Mouse (Mus musculus): Measurements from ENCODE around the gene Defb22. TPM values are rescaled to one million over a fixed set of nuclear protein-coding genes. Genes with fewer than 3 reads are reported as not detected.

Defb22 gene
- polyA plus RNA-seq, 1 experiment from 2014 or later = not detected

DNA sequence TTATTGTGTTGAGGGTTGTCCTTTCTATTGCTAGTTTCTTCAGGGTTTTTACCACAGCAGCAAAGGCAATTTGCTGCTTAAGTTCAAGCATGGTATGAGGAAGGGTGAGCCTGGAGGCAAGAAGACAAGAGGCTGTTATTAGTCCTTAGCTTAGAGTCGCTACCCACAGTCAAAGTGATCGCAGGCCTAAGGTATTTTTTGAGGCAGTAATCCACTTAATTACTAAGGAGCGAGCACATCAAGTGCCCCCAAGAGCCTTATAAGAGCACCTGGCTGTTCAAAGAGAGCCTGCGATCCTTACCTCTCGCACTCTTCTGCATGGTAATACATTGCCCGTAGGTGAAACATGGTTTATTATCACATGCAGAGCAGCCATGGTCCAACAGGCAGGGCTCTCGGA lies 8.2 kb downstream of the Defb22 start:
- H3K36me3 ChIP-seq (ENCODE audit: control insufficient read depth, insufficient read depth, low read length) = no peaks in the 10 kb centered on the region
- H3K27ac ChIP-seq (ENCODE audit: low read length) = no peak overlapping the region
- H3K9me3 ChIP-seq (ENCODE audit: control insufficient read depth, low read length) = no peaks in the 10 kb centered on the region
- 89% methylated on average over 7 of the region's 7 CpGs for WGBS
- no peak for ATAC-seq
- no peak overlapping the region for H3K4me2 ChIP-seq (ENCODE audit: low read depth, low read length)
- no peak overlapping the region for H3K9ac ChIP-seq (ENCODE audit: low read depth, low read length)
- no peaks in the 10 kb centered on the region for H3K27me3 ChIP-seq (replicated peaks; ENCODE audit: control insufficient read depth, insufficient read depth, low read length)
- H3K4me3 ChIP-seq (ENCODE audit: low read length) = no peak overlapping the region
- no peaks in the 10 kb centered on the region for H3K4me1 ChIP-seq (ENCODE audit: control insufficient read depth, insufficient read depth, low read length)

DNA sequence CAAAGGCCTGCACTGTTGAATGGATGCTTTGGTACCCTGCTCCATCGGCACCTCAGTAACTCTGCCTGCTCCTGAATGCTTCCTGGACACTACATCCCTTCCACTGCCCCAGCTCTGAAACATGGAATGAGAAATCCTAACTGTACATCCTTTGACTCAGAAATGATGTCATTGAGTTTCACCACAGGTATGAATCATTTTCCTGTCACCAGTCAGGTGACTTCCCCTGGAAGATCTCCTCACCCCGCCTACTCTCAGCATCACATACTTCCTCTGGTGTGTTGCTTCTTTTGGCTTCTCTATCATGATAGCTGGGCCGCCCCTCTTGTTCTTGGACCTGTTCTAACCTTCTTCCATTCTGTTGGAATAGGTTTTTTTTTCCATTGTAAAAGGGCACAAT lies 9.1 kb downstream of the Defb22 start:
- WGBS = 84% methylated on average over 3 of the region's 3 CpGs
- Histone ChIP-seq H3K4me3 (ENCODE audit: low read length) (no peak overlapping the region), H3K4me2 (ENCODE audit: low read depth, low read length) (no peak overlapping the region), H3K4me1 (ENCODE audit: control insufficient read depth, insufficient read depth, low read length) (no peaks in the 10 kb centered on the region), H3K27me3 (replicated peaks; ENCODE audit: control insufficient read depth, insufficient read depth, low read length) (no peaks in the 10 kb centered on the region), H3K27ac (ENCODE audit: low read length) (no peak overlapping the region), H3K9ac (ENCODE audit: low read depth, low read length) (no peak overlapping the region), H3K36me3 (ENCODE audit: control insufficient read depth, insufficient read depth, low read length) (no peaks in the 10 kb centered on the region), H3K9me3 (ENCODE audit: control insufficient read depth, low read length) (no peaks in the 10 kb centered on the region)
- no peak for ATAC-seq

DNA sequence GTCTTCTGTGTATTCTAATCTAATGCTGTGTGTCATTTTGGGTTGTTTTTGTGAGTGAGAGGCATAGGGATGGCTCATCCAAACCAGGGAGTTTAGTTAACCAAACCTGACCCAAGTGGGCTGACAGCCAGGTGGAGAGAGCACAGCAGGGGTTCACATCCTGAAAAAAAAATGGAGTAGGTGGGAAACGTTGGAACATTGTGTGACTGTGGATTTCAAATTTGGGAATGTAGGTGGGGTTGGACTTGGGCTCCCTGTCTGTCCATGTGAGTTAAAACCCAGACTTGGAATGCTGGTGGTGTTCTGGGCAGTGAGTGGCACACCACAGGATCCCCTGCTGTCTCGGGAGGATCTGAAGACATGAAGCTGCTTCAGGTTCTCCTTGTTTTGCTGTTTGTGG lies 13.2 kb downstream of the Defb22 start, which contains the start of gene Defb20:
TSS of gene Defb20 (plus strand) at position 301 of the 400 bp plus-strand sequence.
- no peak within 1 kb of the TSS for H3K27ac ChIP-seq (ENCODE audit: low read length)
- H3K4me3 ChIP-seq (ENCODE audit: low read length) = no peak within 1 kb of the TSS
- H3K9me3 ChIP-seq (ENCODE audit: control insufficient read depth, low read length) = no peaks in the 10 kb centered on the region
- H3K4me1 ChIP-seq (ENCODE audit: control insufficient read depth, insufficient read depth, low read length) = no peaks in the 10 kb centered on the region
- 51% methylated on average over 2 of the region's 2 CpGs for WGBS
- ATAC-seq = no peak
- no peaks in the 10 kb centered on the region for H3K36me3 ChIP-seq (ENCODE audit: control insufficient read depth, insufficient read depth, low read length)
- no peak within 1 kb of the TSS for H3K9ac ChIP-seq (ENCODE audit: low read depth, low read length)
- H3K27me3 ChIP-seq (replicated peaks; ENCODE audit: control insufficient read depth, insufficient read depth, low read length) = no peaks in the 10 kb centered on the region
- no peak within 1 kb of the TSS for H3K4me2 ChIP-seq (ENCODE audit: low read depth, low read length)

DNA sequence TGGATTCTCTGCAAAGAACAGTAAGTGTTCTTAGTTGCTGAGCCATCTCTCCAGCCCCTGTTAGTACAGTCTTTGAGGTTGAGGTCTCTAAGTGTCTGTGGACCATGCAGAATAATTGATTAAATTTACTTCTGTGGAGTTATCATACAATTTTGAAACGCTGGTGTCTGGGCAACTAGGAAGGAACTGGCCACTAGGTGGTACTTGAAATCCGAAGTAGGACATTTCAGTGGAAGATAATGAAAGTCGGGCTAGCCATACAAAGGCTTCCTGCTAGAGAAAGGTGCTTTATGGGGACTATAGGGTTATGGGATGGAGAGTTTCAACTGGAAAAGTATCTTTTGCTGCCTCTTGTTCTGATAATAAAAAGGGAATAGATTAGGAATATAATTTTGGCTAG lies 17.5 kb downstream of the Defb22 start:
- Histone ChIP-seq H3K4me3 (ENCODE audit: low read length) (no peak overlapping the region), H3K4me1 (ENCODE audit: control insufficient read depth, insufficient read depth, low read length) (no peaks in the 10 kb centered on the region), H3K9me3 (ENCODE audit: control insufficient read depth, low read length) (no peaks in the 10 kb centered on the region), H3K27me3 (replicated peaks; ENCODE audit: control insufficient read depth, insufficient read depth, low read length) (no peaks in the 10 kb centered on the region), H3K27ac (ENCODE audit: low read length) (no peak overlapping the region), H3K4me2 (ENCODE audit: low read depth, low read length) (no peak overlapping the region), H3K9ac (ENCODE audit: low read depth, low read length) (no peak overlapping the region), H3K36me3 (ENCODE audit: control insufficient read depth, insufficient read depth, low read length) (no peaks in the 10 kb centered on the region)
- 32% methylated on average over 3 of the region's 3 CpGs for WGBS
- no peak for ATAC-seq

DNA sequence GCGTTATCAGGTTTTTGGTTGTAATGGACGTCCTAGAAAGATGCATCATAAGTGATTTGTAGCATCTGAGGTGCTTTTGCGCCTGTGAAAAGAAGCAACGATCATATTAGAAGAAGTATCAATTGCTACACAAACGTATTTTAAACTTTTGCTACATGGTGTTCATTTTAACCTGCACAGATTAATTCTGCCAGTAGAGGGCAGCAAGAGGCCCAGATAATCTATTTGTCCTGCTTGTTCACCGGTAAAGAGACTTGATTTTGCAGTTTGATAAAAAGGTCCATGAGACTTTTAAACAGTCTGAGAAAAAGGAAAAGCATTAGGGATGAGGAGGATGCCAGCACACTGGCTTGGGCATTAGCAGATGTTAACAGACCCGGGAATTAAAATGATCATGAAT lies 19.0 kb downstream of the Defb22 start:
- H3K9me3 ChIP-seq (ENCODE audit: control insufficient read depth, low read length) = no peaks in the 10 kb centered on the region
- 34% methylated on average over 7 of the region's 7 CpGs for WGBS
- no peak overlapping the region for H3K9ac ChIP-seq (ENCODE audit: low read depth, low read length)
- H3K27me3 ChIP-seq (replicated peaks; ENCODE audit: control insufficient read depth, insufficient read depth, low read length) = no peaks in the 10 kb centered on the region
- ATAC-seq = no peak
- H3K4me1 ChIP-seq (ENCODE audit: control insufficient read depth, insufficient read depth, low read length) = no peaks in the 10 kb centered on the region
- H3K36me3 ChIP-seq (ENCODE audit: control insufficient read depth, insufficient read depth, low read length) = no peaks in the 10 kb centered on the region
- H3K4me2 ChIP-seq (ENCODE audit: low read depth, low read length) = no peak overlapping the region
- no peak overlapping the region for H3K4me3 ChIP-seq (ENCODE audit: low read length)
- no peak overlapping the region for H3K27ac ChIP-seq (ENCODE audit: low read length)

DNA sequence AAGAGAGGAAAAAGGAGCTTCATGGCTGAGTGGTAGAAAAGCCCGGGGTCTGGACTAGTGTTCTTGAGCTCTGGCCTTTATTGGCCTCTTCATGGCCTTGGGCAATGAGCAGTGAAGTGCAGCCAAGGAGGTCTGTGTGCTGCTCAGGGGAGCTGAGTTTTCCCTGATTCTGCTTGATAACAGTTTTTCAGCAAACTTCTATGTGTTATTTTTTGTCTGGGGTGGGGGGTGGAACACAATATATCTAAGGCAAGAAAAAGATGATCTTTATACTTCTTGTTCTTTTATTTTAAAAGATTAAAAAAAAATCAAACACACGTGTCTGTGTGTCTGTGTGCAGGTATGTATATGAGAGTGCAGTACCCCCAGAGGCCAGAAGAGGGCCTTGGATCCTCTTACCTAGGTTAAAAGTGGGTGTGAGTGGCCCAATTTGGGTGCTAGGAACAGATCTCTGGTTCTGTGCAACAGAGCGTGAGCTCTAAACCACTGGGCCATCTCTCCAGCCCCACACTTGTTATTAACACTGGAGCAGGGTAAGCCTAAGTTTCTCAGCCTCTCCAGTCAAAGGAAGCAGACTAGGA lies 25.3 kb downstream of the Defb22 start, which contains the start of gene Defb23:
TSS of gene Defb23 (minus strand) at position 51 of the 581 bp plus-strand sequence.
- WGBS = 86% methylated on average over 3 of the region's 3 CpGs
- Histone ChIP-seq H3K27ac (ENCODE audit: low read length) (no peak within 1 kb of the TSS), H3K9me3 (ENCODE audit: control insufficient read depth, low read length) (0 out of 2 replicates have a peak, but pooled peaks cover 3% of the 10 kb centered on the region), H3K27me3 (replicated peaks; ENCODE audit: control insufficient read depth, insufficient read depth, low read length) (no peaks in the 10 kb centered on the region), H3K36me3 (ENCODE audit: control insufficient read depth, insufficient read depth, low read length) (no peaks in the 10 kb centered on the region), H3K9ac (ENCODE audit: low read depth, low read length) (no peak within 1 kb of the TSS), H3K4me3 (ENCODE audit: low read length) (no peak within 1 kb of the TSS), H3K4me2 (ENCODE audit: low read depth, low read length) (no peak within 1 kb of the TSS), H3K4me1 (ENCODE audit: control insufficient read depth, insufficient read depth, low read length) (no peaks in the 10 kb centered on the region)
- no peak for ATAC-seq

DNA sequence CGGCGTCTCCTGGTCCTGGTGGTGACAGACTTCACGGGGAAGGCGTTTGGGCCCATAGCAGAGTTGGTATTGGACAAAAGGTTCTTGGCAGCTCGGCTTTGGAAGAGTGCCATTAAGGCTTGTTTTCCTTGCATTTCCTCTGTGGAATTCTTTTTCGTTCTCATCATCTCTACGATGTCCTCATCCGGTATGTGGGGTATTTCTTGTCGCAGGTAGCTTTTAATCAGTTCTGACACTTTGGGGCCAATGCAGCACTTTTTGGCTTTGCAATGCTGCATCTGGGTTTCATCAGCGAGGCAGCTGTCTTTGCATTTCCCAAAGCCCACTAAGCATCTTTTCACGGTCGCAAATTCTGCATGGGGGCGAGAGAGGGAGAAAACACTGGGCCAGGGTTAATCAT lies 30.7 kb downstream of the Defb22 start:
- Histone ChIP-seq H3K36me3 (ENCODE audit: control insufficient read depth, insufficient read depth, low read length) (no peaks in the 10 kb centered on the region), H3K27ac (ENCODE audit: low read length) (no peak overlapping the region), H3K4me3 (ENCODE audit: low read length) (no peak overlapping the region), H3K27me3 (replicated peaks; ENCODE audit: control insufficient read depth, insufficient read depth, low read length) (no peaks in the 10 kb centered on the region), H3K9ac (ENCODE audit: low read depth, low read length) (no peak overlapping the region), H3K4me1 (ENCODE audit: control insufficient read depth, insufficient read depth, low read length) (no peaks in the 10 kb centered on the region), H3K4me2 (ENCODE audit: low read depth, low read length) (no peak overlapping the region), H3K9me3 (ENCODE audit: control insufficient read depth, low read length) (no peaks in the 10 kb centered on the region)
- ATAC-seq = no peak
- 45% methylated on average over 13 of the region's 13 CpGs for WGBS

DNA sequence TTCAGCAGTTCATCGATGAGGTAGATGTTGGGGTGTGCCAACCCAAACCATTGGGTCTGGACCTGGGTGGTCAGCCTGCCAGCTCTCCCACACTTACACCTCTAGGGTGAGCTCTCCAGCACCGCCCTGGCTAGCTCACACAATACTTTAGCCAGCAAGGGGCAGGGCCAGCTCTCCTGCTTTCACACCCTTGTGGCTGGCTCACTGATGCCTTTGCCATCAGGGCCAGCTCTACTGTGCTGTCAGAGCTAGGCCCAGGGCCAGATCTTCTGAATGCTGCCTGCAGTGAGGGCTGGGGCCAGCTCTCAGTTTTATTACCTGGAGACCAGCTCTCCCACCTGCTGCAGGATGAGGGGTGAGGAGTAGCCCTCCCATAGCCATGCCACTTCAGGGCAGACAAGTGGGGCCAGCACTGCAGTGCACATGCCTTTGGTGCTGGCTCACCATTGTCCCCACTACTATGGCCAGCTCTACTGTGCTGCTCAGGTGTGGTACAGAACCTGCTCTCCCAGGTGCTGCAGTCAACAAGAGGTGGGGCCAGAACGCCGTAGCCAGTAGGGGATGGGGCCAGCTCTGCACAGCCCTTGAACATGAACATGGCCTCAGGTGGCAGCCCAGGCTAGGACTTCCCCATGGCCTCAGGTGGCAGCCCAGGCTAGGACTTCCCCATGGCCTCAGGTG lies 37.7 kb downstream of the Defb22 start:
- no peak overlapping the region for H3K9ac ChIP-seq (ENCODE audit: low read depth, low read length)
- H3K4me1 ChIP-seq (ENCODE audit: control insufficient read depth, insufficient read depth, low read length) = no peaks in the 10 kb centered on the region
- no peak for ATAC-seq
- H3K27ac ChIP-seq (ENCODE audit: low read length) = no peak overlapping the region
- no peak overlapping the region for H3K4me3 ChIP-seq (ENCODE audit: low read length)
- H3K27me3 ChIP-seq (replicated peaks; ENCODE audit: control insufficient read depth, insufficient read depth, low read length) = no peaks in the 10 kb centered on the region
- no peaks in the 10 kb centered on the region for H3K9me3 ChIP-seq (ENCODE audit: control insufficient read depth, low read length)
- H3K36me3 ChIP-seq (ENCODE audit: control insufficient read depth, insufficient read depth, low read length) = no peaks in the 10 kb centered on the region
- no peak overlapping the region for H3K4me2 ChIP-seq (ENCODE audit: low read depth, low read length)
- 72% methylated on average over 4 of the region's 4 CpGs for WGBS

DNA sequence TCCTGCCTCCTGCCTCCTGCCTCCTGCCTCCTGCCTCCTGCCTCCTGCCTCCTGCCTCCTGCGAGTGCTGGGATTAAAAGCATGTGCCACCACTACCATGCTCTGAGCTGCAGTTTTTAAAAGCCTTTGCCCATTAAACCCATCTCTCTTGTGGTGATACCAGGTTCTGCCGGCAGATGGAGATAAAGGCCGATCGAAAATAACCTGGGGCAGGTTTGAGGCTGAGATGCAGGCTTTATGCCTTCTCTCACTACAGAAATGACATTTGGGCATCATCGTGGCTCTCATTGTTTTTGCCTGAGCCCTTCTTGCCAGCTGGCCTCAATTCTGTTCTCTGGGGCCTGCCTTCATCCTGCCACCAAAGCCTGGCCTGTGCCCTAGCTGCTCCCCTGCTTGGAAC lies 39.7 kb downstream of the Defb22 start:
- Histone ChIP-seq H3K4me3 (ENCODE audit: low read length) (no peak overlapping the region), H3K9ac (ENCODE audit: low read depth, low read length) (no peak overlapping the region), H3K27ac (ENCODE audit: low read length) (no peak overlapping the region), H3K4me1 (ENCODE audit: control insufficient read depth, insufficient read depth, low read length) (no peaks in the 10 kb centered on the region), H3K4me2 (ENCODE audit: low read depth, low read length) (no peak overlapping the region), H3K27me3 (replicated peaks; ENCODE audit: control insufficient read depth, insufficient read depth, low read length) (no peaks in the 10 kb centered on the region), H3K36me3 (ENCODE audit: control insufficient read depth, insufficient read depth, low read length) (no peaks in the 10 kb centered on the region), H3K9me3 (ENCODE audit: control insufficient read depth, low read length) (no peaks in the 10 kb centered on the region)
- 3% methylated on average over 5 of the region's 5 CpGs for whole genome bisulfite sequencing
- no peak for ATAC-seq

DNA sequence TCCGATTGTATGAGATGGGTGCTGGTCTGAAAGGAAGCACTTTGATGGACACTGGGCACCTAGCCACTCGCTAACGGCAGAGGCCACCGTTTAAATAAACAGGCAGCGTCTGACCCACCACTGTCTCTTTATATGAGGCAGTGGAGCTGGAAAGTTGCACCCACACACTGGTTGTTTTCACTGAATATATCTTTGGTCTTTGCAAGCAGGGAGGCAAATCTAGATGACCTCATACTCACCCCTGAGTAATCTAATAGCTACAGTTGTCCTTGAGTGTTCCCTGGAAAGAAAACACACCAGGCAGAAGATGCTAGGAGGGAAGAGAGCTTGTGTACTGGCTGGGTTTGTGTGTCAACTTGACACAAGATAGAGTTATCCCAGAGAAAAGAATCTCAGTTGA lies 42.5 kb downstream of the Defb22 start:
- 30% methylated on average over 5 of the region's 5 CpGs for WGBS
- Histone ChIP-seq H3K36me3 (ENCODE audit: control insufficient read depth, insufficient read depth, low read length) (no peaks in the 10 kb centered on the region), H3K4me1 (ENCODE audit: control insufficient read depth, insufficient read depth, low read length) (no peaks in the 10 kb centered on the region), H3K9me3 (ENCODE audit: control insufficient read depth, low read length) (no peaks in the 10 kb centered on the region), H3K27me3 (replicated peaks; ENCODE audit: control insufficient read depth, insufficient read depth, low read length) (no peaks in the 10 kb centered on the region), H3K4me2 (ENCODE audit: low read depth, low read length) (no peak overlapping the region), H3K9ac (ENCODE audit: low read depth, low read length) (no peak overlapping the region), H3K4me3 (ENCODE audit: low read length) (no peak overlapping the region), H3K27ac (ENCODE audit: low read length) (no peak overlapping the region)
- ATAC-seq = no peak
